Mouse (Mus musculus) kidney, adult 2 months (tissue): ENCODE data around the gene Exoc6b.

Experiments
- CTCF ChIP-seq: fragments of 200-500 bp; conservative IDR thresholded peaks from 2 replicates; pipeline ENCODE4 v1.5.1; 2011; ENCODE audit warnings: low read depth, mild to moderate bottlenecking, control low read depth, low read length, moderate library complexity, mixed read lengths; ENCODE audit not compliant: insufficient read depth, insufficient read length
- POLR2A ChIP-seq: fragments of 200-500 bp; IDR thresholded peaks from one replicate; pipeline ENCODE4 v1.6.1; 2011; ENCODE audit warnings: low read depth, low read length, control low read depth

GRCm38 (mm10) chr6:84961763-84962162 lies 107.5 kb downstream of the Exoc6b start:
- TF ChIP-seq CTCF (no peak), POLR2A (no peak)
